Mouse (Mus musculus) urinary bladder, adult 18-20 months (tissue): ENCODE measurements at regions not wholly inside any gene's neighbourhood (a gene's known extent, or its start where the extent isn't known, plus 50 kb on each side); places are given as distances from the start of the nearest gene placed in this dataset.
"Not testable (repeated sequence)": the region's sequence is repeated elsewhere in the genome, so short reads cannot be mapped to it uniquely, and the experiment has no call there.

ENCODE experiments used
- DNase-seq, 2 experiments: peaks; one replicate each; pipeline ENCODE4 v3.0.0; 2022; ENCODE audit warnings: low spot score in 2 of 2, mixed read lengths in 2 of 2

DNA sequence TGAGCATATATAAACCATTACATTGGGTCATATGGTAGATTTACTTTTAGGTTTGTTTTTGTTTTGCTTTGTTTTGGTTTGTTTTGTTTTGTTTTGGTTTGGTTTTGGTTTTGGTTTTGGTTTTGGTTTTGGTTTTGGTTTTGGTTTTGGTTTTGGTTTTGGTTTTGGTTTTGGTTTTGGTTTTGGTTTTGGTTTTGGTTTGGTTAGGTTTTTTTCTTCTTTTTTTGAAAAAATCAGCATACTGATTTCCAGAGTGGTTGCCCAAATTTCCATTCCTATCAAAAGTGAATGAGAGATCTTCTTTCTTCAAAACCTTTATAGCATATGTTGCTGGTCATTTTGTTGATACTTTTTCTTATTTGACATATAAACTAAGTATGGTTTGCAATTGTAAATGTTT lies 444.0 kb downstream of the Arl4a start:
- DNase-seq = not testable (repeated sequence)

DNA sequence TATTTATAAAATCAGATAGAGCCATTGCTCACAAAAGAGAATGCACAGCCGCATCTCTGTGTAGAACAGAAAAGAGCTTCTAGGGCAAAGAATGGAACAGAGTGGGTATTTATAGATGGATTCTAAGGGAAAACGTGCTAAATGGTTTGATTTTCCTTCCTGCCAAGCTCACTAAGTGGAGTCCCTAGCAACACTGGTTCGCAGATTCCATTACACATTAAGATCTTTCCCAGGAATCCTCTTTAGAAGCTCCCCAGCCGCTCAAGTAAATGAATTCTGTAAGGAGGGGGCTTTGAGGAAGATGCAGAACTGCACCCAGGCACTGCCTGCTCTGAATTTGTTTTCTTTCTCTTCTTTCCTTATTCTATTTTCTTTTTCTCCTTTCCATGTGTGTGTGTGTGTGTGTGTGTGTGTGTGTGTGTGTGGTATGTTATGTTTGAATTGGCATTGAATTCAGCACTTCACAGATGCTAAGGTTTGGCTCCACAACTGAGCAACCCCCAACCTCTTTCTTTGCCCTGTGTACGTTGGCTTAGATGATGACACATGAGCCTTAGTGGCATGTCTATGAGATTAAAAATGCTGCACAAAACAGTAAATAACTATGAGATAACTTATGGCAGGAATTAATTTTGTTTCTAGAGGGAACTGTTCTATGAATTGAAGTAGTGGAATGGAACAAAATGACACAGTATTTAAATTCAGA lies 450.5 kb downstream of the Arl4a start:
- no peak for DNase-seq

DNA sequence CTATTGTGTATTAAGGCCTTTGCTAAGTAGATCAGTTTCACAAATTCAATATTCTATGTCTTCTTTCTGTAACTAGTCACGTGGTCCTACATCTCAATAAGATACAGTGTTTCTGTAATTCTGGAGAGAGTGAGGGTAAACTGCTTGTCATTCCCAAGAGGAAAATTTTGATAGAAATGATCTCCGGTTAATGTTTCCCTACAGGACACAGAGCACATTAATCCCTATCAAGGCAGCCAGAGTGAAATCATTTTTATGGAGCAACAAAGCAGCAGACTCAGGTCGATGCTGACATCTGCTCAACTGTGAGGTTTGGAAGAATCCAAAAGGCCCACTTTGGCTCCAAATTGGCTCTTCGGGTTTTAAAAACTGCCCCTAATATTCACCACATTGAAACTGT lies 451.7 kb downstream of the Arl4a start:
- no peak for DNase-seq

DNA sequence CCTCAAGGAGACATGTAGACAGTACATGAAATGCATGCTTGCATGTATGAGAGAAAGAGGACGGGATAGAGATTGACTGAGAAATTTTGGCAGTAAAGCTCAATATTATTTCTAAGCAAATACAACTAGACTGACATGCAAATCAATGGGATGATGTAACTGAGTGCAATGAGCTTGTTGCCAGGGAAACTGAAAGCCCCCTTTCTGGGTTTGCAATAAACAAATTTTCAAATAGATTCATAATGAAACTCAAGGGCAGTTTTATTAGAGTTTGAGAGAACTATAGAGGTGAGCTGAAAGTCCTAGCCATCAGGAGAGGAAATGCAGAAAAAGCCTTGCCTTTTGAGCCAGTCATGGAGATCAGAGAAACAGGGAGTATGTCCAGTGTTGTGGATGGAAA lies 460.2 kb downstream of the Arl4a start:
- DNase-seq = no peak

DNA sequence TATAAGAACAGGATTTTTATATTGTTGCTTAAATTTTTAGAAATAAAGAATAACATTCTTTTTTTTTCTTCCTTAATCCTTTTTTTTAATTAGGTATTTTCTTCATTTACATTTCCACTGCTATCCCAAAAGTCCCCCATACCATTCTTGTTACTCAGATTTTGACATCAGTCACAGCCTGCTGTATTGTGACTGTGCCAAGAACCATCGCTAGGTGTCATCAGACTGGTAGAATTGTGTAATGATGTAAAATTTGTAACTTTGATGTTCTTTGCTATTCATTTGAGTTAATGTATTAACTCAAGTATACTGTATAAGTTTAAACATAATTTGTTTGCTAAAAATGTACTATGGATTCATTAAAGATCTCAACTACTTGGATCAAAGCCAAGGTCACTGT lies 465.0 kb downstream of the Arl4a start:
- DNase-seq = no peak

DNA sequence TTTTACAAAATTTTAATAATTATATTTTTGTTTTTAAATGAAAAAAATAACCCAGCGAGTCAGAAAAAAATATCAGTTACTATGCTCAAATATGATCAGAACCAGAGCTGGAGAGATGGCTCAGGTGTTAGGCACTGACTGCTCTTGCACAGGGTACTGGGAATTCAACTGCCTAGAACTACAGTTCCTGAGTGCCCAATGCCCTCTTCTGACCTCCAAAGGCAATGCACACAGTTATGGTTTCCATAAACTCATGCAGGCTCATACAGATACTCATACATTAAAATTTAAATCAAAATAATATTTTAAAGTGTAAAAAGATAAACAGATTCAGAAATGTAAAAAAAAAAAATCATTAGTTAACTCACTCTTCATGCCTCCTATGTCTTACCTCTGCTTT lies 465.7 kb downstream of the Arl4a start:
- DNase-seq = no peak

DNA sequence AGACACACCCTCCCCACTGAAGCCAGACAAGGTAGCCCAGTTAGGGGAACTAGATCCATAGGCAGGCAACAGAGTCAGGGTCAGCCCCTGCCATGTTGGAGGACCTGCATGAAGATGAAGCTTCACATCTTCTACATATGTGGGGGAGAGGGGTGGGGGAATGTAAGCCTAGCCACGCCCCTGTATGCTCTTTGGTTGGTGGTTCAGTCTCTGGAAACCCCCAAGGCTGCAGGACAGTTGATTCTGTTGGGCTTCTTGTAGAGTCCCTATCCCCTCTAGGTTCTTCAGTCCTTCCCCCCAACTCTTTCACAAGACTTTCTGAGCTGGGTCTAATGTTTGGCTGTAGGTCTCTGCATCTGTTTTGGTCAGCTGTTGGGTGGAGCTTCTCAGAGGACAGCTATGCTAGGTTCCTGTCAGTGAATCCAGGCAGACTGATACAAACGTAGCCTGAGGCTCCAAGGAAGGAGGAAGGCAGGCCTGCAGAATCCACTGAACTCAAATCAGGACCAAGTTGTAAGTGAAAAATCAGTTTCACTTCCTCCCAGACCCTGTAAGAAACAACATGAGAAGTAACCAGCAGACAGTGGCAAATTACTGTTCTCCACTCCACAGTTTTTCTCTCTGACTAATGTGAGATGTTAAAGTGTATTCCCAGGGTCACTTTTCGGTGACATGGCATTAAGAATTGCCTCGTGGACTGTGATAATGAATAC lies 476.9 kb downstream of the Arl4a start:
- DNase-seq = no peak

DNA sequence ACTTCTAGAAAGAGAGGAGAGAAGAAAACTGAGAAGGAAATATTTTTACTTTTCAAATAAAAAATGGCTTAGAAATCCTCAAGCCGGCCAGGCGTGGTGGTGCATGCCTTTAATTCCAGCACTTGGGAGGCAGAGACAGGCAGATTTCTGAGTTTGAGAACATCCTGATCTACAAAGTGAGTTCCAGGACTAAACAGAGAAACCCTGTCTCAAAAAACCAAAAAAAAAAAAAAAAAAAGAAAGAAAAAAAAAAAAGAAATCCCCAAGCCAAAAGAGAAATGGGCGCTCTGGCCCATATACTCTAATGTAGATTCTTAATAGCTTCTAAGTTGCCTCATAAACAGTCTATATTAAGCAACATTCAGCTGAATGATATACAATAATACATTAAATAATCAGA lies 479.3 kb downstream of the Arl4a start:
- no peak for DNase-seq

DNA sequence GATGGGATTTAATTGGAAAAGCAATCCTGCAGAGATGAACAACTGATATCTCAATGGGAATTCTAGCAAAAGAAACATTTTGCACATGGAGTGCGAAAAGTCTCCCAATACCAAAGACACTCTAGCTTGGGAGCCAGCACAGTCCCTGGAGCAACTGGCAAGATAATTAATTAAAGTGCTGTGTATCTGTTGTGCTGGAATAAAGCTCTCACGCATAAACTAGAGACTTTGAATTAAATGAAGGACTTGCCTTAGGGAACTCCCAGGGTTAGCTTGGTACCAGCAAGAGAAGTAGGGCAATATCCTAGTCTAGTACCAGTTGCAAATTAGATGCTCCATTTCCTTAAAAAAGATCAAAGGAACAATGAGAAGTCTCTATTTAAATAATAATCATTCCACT lies 501.5 kb downstream of the Arl4a start:
- no peak for DNase-seq

DNA sequence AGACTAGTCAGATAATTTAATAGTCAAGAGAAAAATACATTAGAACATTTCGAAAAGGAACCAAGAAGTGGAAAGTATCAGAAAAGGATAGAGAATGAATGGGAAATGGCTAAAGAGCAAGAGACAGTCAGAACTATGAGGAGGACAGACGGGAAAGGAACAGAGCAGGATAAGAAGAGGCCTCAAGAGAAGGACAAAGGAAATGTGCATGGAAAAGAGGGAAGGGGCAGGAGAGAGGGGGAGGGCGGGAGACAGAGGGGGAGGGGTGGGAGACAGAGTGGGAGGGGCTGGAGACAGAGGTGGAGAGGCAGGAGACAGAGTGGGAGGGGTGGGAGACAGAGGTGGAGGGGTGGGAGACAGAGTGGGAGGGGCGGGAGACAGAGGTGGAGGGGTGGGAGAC lies 509.7 kb downstream of the Arl4a start:
- DNase-seq = no peak

DNA sequence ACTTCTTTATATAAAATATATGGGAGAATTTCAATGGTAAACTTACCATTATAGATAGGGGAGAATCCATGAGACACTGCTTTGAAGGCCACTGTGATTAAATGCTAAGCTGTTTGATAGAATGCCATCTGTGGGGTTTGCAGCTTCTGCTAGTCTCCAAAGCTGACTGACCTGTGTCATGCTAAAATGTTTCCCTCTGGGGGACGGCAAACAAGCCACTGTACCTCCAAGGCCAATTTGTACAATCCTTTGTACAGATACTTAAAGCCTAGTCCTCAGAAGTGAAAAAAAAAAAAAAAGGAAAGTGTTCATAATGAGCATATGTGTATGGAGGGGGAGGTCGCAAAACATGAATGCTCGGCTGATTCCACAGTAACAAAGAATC lies 510.6 kb downstream of the Arl4a start:
- DNase-seq = no peak

DNA sequence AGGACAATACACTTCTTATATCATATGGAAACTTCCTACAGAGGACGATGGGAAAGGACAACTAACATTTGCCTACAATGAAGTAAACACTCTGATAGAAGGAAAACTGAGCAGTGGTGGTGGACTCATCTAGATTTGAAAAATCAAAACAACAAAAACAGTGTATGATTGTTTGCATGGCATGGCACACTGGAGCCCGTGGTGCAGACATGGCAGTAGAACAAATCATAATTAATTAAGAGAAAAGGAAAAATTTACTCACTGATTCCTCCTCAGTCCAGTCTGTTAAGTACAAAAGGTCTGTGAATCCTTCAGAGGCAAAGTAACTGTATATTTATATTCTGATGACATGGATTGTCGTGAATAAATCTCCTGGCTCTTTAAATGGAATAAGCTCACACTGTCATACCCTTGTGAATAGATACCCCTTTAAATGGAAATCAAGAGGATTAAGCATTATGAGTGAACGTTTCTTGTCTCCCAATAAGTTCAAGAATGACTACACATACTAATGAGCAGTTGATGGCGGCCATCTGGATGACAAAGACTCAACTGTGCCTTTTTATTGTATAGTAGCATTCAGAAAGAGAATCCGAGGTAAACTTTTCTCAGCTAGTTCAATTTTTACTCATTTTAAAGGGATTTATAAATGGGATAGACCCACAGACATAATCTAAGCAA lies 511.1 kb downstream of the Arl4a start:
- DNase-seq = no peak

DNA sequence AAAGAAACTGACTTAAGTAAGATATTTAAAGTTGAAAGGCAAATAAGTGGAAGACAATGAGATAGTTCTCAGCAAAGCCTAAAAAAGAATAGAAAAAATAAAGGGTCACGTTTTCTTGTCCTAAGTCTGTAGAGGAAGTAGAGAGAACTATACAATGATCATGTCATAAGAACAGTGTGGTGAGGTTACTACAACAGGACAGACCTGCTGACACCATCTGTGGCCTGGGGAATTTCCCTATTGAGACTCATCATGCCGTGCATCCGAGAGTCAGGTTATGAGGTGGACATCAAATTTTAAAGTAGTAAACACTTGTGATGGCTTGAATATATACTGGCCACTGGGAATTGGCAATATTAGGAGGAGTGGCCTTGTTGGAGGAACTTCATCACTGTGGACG lies 522.1 kb downstream of the Arl4a start:
- DNase-seq = no peak

DNA sequence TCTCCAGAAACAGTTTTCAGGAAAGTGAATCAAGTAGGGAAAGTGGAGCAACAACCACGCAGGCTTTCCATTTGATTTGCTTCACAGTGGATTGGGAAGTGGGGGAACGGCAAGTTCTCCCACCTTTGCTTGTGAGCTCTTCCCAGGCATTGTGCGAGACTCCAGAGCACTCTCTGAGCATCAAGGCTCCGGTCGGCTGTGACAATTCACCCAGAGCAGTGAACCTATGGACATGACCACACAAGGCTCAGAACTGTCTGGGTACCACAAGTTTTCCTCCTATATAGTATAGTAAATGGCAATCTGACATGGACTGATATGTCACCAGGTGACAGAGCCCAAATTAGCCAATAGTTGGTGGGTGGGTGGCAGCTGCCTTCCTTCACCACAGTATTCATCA lies 527.0 kb downstream of the Arl4a start:
- DNase-seq = no peak

DNA sequence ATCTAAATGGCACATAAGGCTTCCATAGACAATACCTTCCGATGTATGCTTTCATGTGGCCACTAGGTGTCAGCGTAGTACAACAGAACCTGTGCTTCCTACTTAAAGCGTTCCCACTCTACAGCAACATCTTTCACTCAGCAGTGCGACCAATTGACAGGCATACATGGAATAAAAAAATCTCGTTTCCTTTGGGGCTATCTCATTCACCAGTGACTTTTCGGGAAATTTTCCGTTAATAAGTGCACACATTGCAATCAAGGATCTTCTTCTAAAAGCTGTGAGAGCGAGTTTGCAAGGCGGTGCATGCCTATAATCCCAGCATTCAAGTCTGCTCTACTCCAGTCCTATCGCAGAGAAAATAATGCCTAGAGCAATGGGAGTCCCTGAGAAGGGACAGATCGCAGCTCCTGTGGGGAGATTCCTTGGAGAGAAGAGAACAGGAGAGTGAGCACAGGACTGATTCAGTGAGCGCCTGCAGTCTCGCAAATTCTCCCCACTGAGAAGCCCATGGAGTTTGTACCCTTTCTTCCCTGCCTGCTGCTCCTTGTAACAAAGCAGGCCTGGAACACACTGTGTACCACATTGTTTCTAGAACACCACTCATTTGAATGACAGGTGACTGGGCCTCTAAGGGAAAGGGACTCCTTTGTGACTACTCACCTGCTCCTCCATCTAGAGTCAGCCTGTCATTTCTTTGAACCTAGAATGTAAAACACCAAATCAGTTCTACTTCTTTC lies 527.6 kb downstream of the Arl4a start:
- DNase-seq = peak; percentile 3 to 22

DNA sequence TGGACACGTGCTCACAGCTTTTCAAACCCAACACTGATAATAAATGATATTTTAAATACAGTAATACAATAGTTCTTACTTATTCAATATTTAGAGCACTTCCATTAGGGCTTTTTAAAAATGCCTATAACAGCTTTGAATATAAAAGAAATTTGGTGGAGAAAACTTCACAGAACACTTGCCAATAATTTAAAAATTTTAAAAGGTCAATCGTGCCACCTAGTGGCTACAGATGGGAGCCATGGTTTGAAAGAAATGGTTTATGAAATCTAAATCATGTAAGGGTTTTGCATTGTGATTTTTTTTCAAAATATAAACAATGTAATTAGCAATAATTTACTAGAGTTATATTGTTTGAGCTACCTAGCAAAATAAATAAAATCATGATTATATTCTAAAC lies 541.6 kb downstream of the Arl4a start:
- no peak for DNase-seq

DNA sequence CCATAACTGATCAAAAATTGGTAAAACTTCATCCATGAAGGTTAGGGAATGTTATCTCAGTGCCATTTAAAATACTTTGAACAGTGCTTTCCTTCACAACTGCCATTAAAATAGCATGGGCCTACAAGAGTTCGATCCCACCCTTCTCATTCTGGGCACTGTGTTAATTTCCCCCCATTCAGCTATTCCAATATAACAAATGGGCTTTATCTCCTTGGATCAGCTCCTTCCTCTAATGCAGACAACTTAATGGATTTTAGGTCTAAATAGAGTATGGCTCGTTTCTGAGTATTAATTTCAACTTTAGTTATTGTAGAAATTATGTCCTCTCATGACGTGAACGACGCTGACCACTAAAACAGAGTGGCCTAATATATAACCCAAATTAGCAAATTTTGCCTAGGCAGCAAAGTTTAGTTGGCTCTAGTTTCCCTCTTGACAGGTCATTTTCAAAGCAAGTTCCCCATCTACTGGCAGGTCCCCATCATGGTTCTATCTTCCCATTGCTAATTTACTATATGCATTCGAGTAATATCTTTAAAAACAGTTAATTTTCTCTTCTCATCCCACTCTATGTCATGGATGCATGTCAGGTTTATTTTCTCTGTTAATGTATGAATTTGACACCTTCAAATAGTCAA lies 544.1 kb downstream of the Arl4a start:
- no peak for DNase-seq

DNA sequence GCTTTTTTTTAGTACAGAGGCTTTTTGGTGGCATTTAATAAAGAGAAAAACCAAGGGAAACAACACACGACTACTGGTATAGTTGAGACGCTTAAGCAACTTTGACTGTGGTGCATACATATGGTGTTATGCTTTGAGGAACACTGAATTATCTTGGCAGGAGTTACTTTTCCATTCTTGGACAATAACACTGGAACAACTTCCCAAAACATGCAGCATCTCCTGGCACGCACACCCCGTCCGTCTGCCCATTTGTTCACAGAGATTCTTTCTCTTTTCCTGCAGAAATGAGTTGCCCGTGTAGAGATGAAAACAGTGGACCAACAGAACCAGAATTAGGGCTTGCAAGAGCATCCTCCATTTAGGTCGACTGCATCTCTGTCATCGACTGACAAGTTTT lies 544.7 kb downstream of the Arl4a start:
- no peak for DNase-seq

DNA sequence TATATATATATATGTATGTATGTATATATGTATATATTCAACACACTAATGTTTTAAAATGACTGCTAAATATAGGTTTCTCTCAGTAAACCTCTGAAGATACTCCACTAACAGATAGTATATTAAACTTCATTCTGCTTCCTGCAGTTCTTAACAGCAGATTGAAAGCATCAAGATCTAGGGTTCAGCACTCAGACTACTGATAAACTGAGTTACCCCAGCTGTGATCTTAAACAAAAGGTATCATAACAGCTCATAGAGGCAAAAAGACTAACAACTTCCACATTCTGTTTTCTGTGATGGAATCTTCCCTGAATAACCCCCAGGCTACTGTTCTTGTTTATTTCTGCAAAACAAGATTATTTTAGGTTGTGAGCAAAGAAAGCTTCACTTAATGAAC lies 564.8 kb downstream of the Arl4a start:
- no peak for DNase-seq
